Mouse (Mus musculus): ENCODE data around the gene Plod2. TPM values are rescaled to one million over a fixed set of nuclear protein-coding genes. Genes with fewer than 3 reads are reported as not detected.
A peak's percentile ranks its signal among the peaks of the same experiment; 100 is the strongest.

Plod2 gene
- polyA plus RNA-seq, 1 experiment: 3.6 TPM

- TF ChIP-seq POLR2A (IDR thresholded peaks at IDR 0.05; ENCODE audit: control insufficient read depth, low read depth, low read length) (no peak), CTCF (IDR thresholded peaks at IDR 0.05; ENCODE audit: control insufficient read depth, insufficient read depth, insufficient replicate concordance, low read depth, low read length) (no peak)
- no peak overlapping the region for H3K4me3 ChIP-seq (ENCODE audit: control insufficient read depth, low read depth, low read length)
- H3K4me1 ChIP-seq (ENCODE audit: control insufficient read depth, insufficient read depth, low read length): no peaks in the 10 kb centered on the region
- no peak overlapping the region for H3K27ac ChIP-seq (ENCODE audit: control insufficient read depth, insufficient read depth, low read depth, low read length)
- no peaks in the 10 kb centered on the region for H3K36me3 ChIP-seq (ENCODE audit: control insufficient read depth, insufficient read depth, low read length)
- no peaks in the 10 kb centered on the region for H3K27me3 ChIP-seq (ENCODE audit: control insufficient read depth, insufficient read depth, low read length)
Measured at GRCm38 (mm10) chr9:92597776-92598175, 55.8 kb downstream of the Plod2 start.

- no peak for TF ChIP-seq POLR2A (IDR thresholded peaks at IDR 0.05; ENCODE audit: control insufficient read depth, low read depth, low read length)
- no peak for TF ChIP-seq CTCF (IDR thresholded peaks at IDR 0.05; ENCODE audit: control insufficient read depth, insufficient read depth, insufficient replicate concordance, low read depth, low read length)
- Histone ChIP-seq H3K4me1 (ENCODE audit: control insufficient read depth, insufficient read depth, low read length) (no peaks in the 10 kb centered on the region), H3K27me3 (ENCODE audit: control insufficient read depth, insufficient read depth, low read length) (no peaks in the 10 kb centered on the region), H3K27ac (ENCODE audit: control insufficient read depth, insufficient read depth, low read depth, low read length) (no peak overlapping the region), H3K36me3 (ENCODE audit: control insufficient read depth, insufficient read depth, low read length) (no peaks in the 10 kb centered on the region), H3K4me3 (ENCODE audit: control insufficient read depth, low read depth, low read length) (no peak overlapping the region)
Measured at GRCm38 (mm10) chr9:92599940-92600538, 58.0 kb downstream of the Plod2 start.

GRCm38 (mm10) chr9:92601551-92601950, 59.5 kb downstream of the Plod2 start:
- no peak for TF ChIP-seq POLR2A (IDR thresholded peaks at IDR 0.05; ENCODE audit: control insufficient read depth, low read depth, low read length)
- TF ChIP-seq CTCF (IDR thresholded peaks at IDR 0.05; ENCODE audit: control insufficient read depth, insufficient read depth, insufficient replicate concordance, low read depth, low read length): no peak
- Histone ChIP-seq H3K27ac (ENCODE audit: control insufficient read depth, insufficient read depth, low read depth, low read length) (no peak overlapping the region), H3K27me3 (ENCODE audit: control insufficient read depth, insufficient read depth, low read length) (no peaks in the 10 kb centered on the region), H3K36me3 (ENCODE audit: control insufficient read depth, insufficient read depth, low read length) (no peaks in the 10 kb centered on the region), H3K4me1 (ENCODE audit: control insufficient read depth, insufficient read depth, low read length) (no peaks in the 10 kb centered on the region), H3K4me3 (ENCODE audit: control insufficient read depth, low read depth, low read length) (no peak overlapping the region)

- Histone ChIP-seq H3K27me3 (ENCODE audit: control insufficient read depth, insufficient read depth, low read length) (no peaks in the 10 kb centered on the region), H3K4me3 (ENCODE audit: control insufficient read depth, low read depth, low read length) (no peak overlapping the region), H3K36me3 (ENCODE audit: control insufficient read depth, insufficient read depth, low read length) (no peaks in the 10 kb centered on the region)
Measured at GRCm38 (mm10) chr9:92603541-92603940, 61.5 kb downstream of the Plod2 start.

GRCm38 (mm10) chr9:92610628-92611267, 68.7 kb downstream of the Plod2 start:
- H3K4me1 ChIP-seq (ENCODE audit: control insufficient read depth, insufficient read depth, low read length): peaks cover 2% of the 10 kb centered on the region
- H3K4me3 ChIP-seq (ENCODE audit: control insufficient read depth, low read depth, low read length): no peak overlapping the region
- H3K27me3 ChIP-seq (ENCODE audit: control insufficient read depth, insufficient read depth, low read length): no peaks in the 10 kb centered on the region
- TF ChIP-seq POLR2A (IDR thresholded peaks at IDR 0.05; ENCODE audit: control insufficient read depth, low read depth, low read length) (no peak), CTCF (IDR thresholded peaks at IDR 0.05; ENCODE audit: control insufficient read depth, insufficient read depth, insufficient replicate concordance, low read depth, low read length) (no peak; the same call in 1 of the 2 replicates)
- H3K36me3 ChIP-seq (ENCODE audit: control insufficient read depth, insufficient read depth, low read length): no peaks in the 10 kb centered on the region
- no peak overlapping the region for H3K27ac ChIP-seq (ENCODE audit: control insufficient read depth, insufficient read depth, low read depth, low read length)

More at GRCm38 (mm10) chr9:92603541-92603940, 61.5 kb downstream of the Plod2 start:
- no peaks in the 10 kb centered on the region for H3K4me1 ChIP-seq (ENCODE audit: control insufficient read depth, insufficient read depth, low read length)
- TF ChIP-seq CTCF (IDR thresholded peaks at IDR 0.05; ENCODE audit: control insufficient read depth, insufficient read depth, insufficient replicate concordance, low read depth, low read length) (no peak), POLR2A (IDR thresholded peaks at IDR 0.05; ENCODE audit: control insufficient read depth, low read depth, low read length) (no peak)
- no peak overlapping the region for H3K27ac ChIP-seq (ENCODE audit: control insufficient read depth, insufficient read depth, low read depth, low read length)

GRCm38 (mm10) chr9:92612641-92613040, 70.6 kb downstream of the Plod2 start:
- no peaks in the 10 kb centered on the region for H3K27me3 ChIP-seq (ENCODE audit: control insufficient read depth, insufficient read depth, low read length)
- H3K4me3 ChIP-seq (ENCODE audit: control insufficient read depth, low read depth, low read length): peak overlapping the region; percentile 30
- no peak overlapping the region for H3K27ac ChIP-seq (ENCODE audit: control insufficient read depth, insufficient read depth, low read depth, low read length)
- TF ChIP-seq POLR2A (IDR thresholded peaks at IDR 0.05; ENCODE audit: control insufficient read depth, low read depth, low read length) (no peak), CTCF (IDR thresholded peaks at IDR 0.05; ENCODE audit: control insufficient read depth, insufficient read depth, insufficient replicate concordance, low read depth, low read length) (no peak)
- no peaks in the 10 kb centered on the region for H3K36me3 ChIP-seq (ENCODE audit: control insufficient read depth, insufficient read depth, low read length)
- H3K4me1 ChIP-seq (ENCODE audit: control insufficient read depth, insufficient read depth, low read length): peaks cover 2% of the 10 kb centered on the region

- H3K4me1 ChIP-seq (ENCODE audit: control insufficient read depth, insufficient read depth, low read length): peaks cover 2% of the 10 kb centered on the region
- TF ChIP-seq POLR2A (IDR thresholded peaks at IDR 0.05; ENCODE audit: control insufficient read depth, low read depth, low read length): no peak
- no peak for TF ChIP-seq CTCF (IDR thresholded peaks at IDR 0.05; ENCODE audit: control insufficient read depth, insufficient read depth, insufficient replicate concordance, low read depth, low read length)
- H3K27ac ChIP-seq (ENCODE audit: control insufficient read depth, insufficient read depth, low read depth, low read length): no peak overlapping the region
- H3K4me3 ChIP-seq (ENCODE audit: control insufficient read depth, low read depth, low read length): no peak overlapping the region
- H3K36me3 ChIP-seq (ENCODE audit: control insufficient read depth, insufficient read depth, low read length): no peaks in the 10 kb centered on the region
- no peaks in the 10 kb centered on the region for H3K27me3 ChIP-seq (ENCODE audit: control insufficient read depth, insufficient read depth, low read length)
Measured at GRCm38 (mm10) chr9:92613206-92613605, 71.2 kb downstream of the Plod2 start.

Measured in testis, adult 2 months (tissue).